Mouse (Mus musculus) heart, postnatal 0 days (tissue): ENCODE measurements at regions not wholly inside any gene's neighbourhood (a gene's known extent, or its start where the extent isn't known, plus 50 kb on each side); places are given as distances from the start of the nearest gene placed in this dataset.

Source experiments
- CTCF ChIP-seq: IDR thresholded peaks from 2 replicates; pipeline ENCODE4 v1.5.1; 2016; ENCODE audit warnings: antibody characterized with exemption, control low read depth, low read depth
- EP300 ChIP-seq: IDR thresholded peaks from 2 replicates; pipeline ENCODE4 v1.6.1; 2016; ENCODE audit warnings: antibody characterized with exemption, low read depth

- TF ChIP-seq CTCF (no peak), EP300 (no peak)
These were observed 69.8 kb upstream of the Foxn2 start for GRCm38 (mm10) chr17:88370676-88371075.
